Mouse (Mus musculus): Measurements from ENCODE around the gene Tor1b. TPM values are rescaled to one million over a fixed set of nuclear protein-coding genes. Genes with fewer than 3 reads are reported as not detected.
"Not testable (repeated sequence)": the region's sequence is repeated elsewhere in the genome, so short reads cannot be mapped to it uniquely, and the experiment has no call there.

Gene Tor1b
- polyA plus RNA-seq, 1 experiment, result 27.1 TPM

DNA sequence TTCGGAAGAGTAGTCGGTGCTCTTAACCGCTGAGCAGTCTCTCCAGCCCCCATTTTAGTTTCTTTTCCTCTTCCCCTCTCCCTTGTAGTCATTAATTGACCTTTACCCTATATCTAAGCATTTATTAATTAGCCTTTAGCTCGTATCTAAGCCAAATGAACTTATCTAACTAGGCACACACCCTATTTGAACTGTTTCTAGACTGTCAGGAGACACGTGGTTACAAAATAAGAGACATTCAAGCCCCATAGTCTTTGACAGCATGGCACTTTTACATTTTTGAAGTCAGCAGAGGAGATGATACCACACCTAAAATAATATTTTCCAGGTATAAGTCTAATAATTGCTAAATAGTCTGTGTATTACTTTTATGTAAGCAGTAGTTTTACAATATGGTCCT lies 11.2 kb upstream of the Tor1b start:
- Histone ChIP-seq H3K4me3 (no peak overlapping the region), H3K4me2 (ENCODE audit: low read depth) (no peak overlapping the region), H3K36me3 (ENCODE audit: control insufficient read depth, insufficient read depth) (no peaks in the 10 kb centered on the region), H3ac (ENCODE audit: control insufficient read depth, insufficient read length) (no peak overlapping the region), H3K27me3 (ENCODE audit: control insufficient read depth, insufficient read depth, insufficient read length) (no peaks in the 10 kb centered on the region), H3K79me2 (ENCODE audit: control insufficient read depth, insufficient read depth) (no peaks in the 10 kb centered on the region)
- TF ChIP-seq TCF3 (IDR thresholded peaks at IDR 0.05; ENCODE audit: insufficient read length, low read depth) (no peak), MYOD1 (IDR thresholded peaks at IDR 0.05; ENCODE audit: control insufficient read depth in 1 of 3, insufficient read length in 2 of 3, low read depth in 2 of 3) (no peak), USF1 (IDR thresholded peaks at IDR 0.05; ENCODE audit: low read depth) (no peak), CEBPB (IDR thresholded peaks at IDR 0.05; ENCODE audit: insufficient read depth, poor library complexity, severe bottlenecking) (no peak), TCF12 (IDR thresholded peaks at IDR 0.05; ENCODE audit: insufficient read depth, poor library complexity, severe bottlenecking) (no peak), MAX (IDR thresholded peaks at IDR 0.05; ENCODE audit: low read depth) (no peak), SRF (IDR thresholded peaks at IDR 0.05; ENCODE audit: control insufficient read depth, insufficient read length, low read depth) (no peak), E2F4 (IDR thresholded peaks at IDR 0.05; ENCODE audit: insufficient read depth) (no peak), MYOG (IDR thresholded peaks at IDR 0.05; ENCODE audit: control insufficient read depth in 1 of 3, insufficient read depth in 1 of 3, insufficient read length in 2 of 3, low read depth in 2 of 3) (no peak)

DNA sequence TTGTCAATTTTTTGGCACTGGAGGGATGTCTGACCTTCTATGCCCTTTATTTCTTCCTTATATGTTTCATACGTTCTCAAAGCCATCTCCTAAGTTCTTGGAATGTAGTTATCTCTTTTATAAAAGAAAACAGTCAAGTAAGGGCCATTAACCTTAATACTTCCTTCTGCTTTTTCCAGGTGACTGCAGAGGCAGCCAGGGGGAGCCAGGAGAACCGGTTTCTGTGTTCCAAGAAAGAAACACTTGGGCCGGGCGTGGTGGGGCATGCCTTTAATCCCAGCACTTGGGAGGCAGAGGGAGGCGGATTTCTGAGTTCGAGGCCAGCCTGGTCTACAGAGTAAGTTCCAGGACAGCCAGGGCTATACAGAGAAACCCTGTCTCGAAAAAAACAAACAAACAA lies 10.6 kb upstream of the Tor1b start:
- H3K4me3 ChIP-seq, result peak overlapping the region; percentile 22
- H3K36me3 ChIP-seq (ENCODE audit: control insufficient read depth, insufficient read depth); H3ac ChIP-seq (ENCODE audit: control insufficient read depth, insufficient read length); H3K79me2 ChIP-seq (ENCODE audit: control insufficient read depth, insufficient read depth); H3K27me3 ChIP-seq (ENCODE audit: control insufficient read depth, insufficient read depth, insufficient read length): not testable (repeated sequence)
- H3K4me2 ChIP-seq (ENCODE audit: low read depth), result peak overlapping the region; percentile 66

DNA sequence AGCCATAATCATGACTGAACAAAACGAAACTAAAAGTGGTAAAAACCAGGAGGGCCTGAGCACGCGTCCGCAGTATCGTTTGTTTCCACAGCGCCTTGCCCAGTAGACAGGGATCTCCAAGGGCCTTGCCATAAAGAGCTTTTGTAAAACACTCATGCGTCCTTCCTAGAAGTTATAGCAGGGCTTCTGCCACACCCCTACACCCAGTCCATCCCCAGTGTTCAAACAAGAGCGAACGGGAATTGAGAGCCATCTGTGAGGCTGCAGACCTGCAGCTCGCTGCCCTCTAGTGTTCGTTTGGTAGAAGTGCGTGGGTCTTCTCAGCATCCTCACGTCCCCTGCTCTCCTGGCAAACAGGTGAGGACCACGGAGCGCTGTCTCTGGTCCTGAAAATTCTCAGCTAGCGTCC lies 10.2 kb upstream of the Tor1b start:
- H3K4me2 ChIP-seq (ENCODE audit: low read depth), result peak overlapping the region; percentile 66

DNA sequence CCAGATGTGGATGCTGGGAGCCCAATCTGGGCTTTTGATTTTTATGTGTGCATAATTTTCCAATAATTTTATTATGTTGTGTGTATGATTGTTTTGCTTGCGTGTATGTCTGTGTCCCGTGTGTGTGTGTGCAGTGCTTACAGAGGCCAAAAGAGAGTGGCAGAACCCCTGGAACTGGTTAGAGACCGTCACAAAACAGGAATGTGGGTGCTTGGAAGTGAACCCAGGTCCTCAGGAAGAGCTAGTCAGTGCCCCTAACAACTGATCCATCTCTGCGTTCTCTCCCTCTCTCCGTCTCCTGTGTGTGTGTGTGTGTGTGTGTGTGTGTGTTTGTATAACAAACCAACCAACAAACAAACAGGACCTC lies 319 bp upstream of the Tor1b start:
- TF ChIP-seq SRF (IDR thresholded peaks at IDR 0.05; ENCODE audit: control insufficient read depth, insufficient read length, low read depth), result no peak
- no peak for TF ChIP-seq CEBPB (IDR thresholded peaks at IDR 0.05; ENCODE audit: insufficient read depth, poor library complexity, severe bottlenecking)
- TF ChIP-seq USF1 (IDR thresholded peaks at IDR 0.05; ENCODE audit: low read depth), result no peak
- TF ChIP-seq MYOD1 (IDR thresholded peaks at IDR 0.05; ENCODE audit: control insufficient read depth in 1 of 3, insufficient read length in 2 of 3, low read depth in 2 of 3), result no peak
- no peak for TF ChIP-seq POLR2A (IDR thresholded peaks at IDR 0.05; ENCODE audit: insufficient read length, low read depth)
- no peak for TF ChIP-seq MAX (IDR thresholded peaks at IDR 0.05; ENCODE audit: low read depth)
- TF ChIP-seq TCF12 (IDR thresholded peaks at IDR 0.05; ENCODE audit: insufficient read depth, poor library complexity, severe bottlenecking), result no peak
- TF ChIP-seq TCF3 (IDR thresholded peaks at IDR 0.05; ENCODE audit: insufficient read length, low read depth), result no peak
- no peak for TF ChIP-seq E2F4 (IDR thresholded peaks at IDR 0.05; ENCODE audit: insufficient read depth)
- no peak for TF ChIP-seq POLR2AphosphoS2 (IDR thresholded peaks at IDR 0.05; ENCODE audit: insufficient read length, low read depth)
- TF ChIP-seq REST (IDR thresholded peaks at IDR 0.05; ENCODE audit: insufficient read depth, insufficient read length), result no peak
- TF ChIP-seq MYOG (IDR thresholded peaks at IDR 0.05; ENCODE audit: control insufficient read depth in 1 of 3, insufficient read depth in 1 of 3, insufficient read length in 2 of 3, low read depth in 2 of 3), result no peak
- H3K79me2 ChIP-seq (ENCODE audit: control insufficient read depth, insufficient read depth), result peaks cover 23% of the 10 kb centered on the region
- H3K27me3 ChIP-seq (ENCODE audit: control insufficient read depth, insufficient read depth, insufficient read length), result peaks cover under 1% of the 10 kb centered on the region
- H3K4me3 ChIP-seq, result peak overlapping the region; percentile 37
- peak overlapping the region; percentile 85 for H3K4me2 ChIP-seq (ENCODE audit: low read depth)
- H3ac ChIP-seq (ENCODE audit: control insufficient read depth, insufficient read length), result peak overlapping the region; percentile 54
- H3K36me3 ChIP-seq (ENCODE audit: control insufficient read depth, insufficient read depth), result peaks cover under 1% of the 10 kb centered on the region

More for the DNA sequence above, 10.2 kb upstream of the Tor1b start:
- Histone ChIP-seq H3K36me3 (ENCODE audit: control insufficient read depth, insufficient read depth) (no peaks in the 10 kb centered on the region), H3K79me2 (ENCODE audit: control insufficient read depth, insufficient read depth) (no peaks in the 10 kb centered on the region), H3ac (ENCODE audit: control insufficient read depth, insufficient read length) (no peak overlapping the region), H3K4me3 (peak overlapping the region; percentile 22), H3K27me3 (ENCODE audit: control insufficient read depth, insufficient read depth, insufficient read length) (peaks cover 6% of the 10 kb centered on the region)
- TF ChIP-seq MYOD1 (IDR thresholded peaks at IDR 0.05; ENCODE audit: control insufficient read depth in 1 of 3, insufficient read length in 2 of 3, low read depth in 2 of 3) (peak in 1 of 3 experiments; percentile 38), TCF12 (IDR thresholded peaks at IDR 0.05; ENCODE audit: insufficient read depth, poor library complexity, severe bottlenecking) (no peak), POLR2A (IDR thresholded peaks at IDR 0.05; ENCODE audit: insufficient read length, low read depth) (peak; percentile 47), MYOG (IDR thresholded peaks at IDR 0.05; ENCODE audit: control insufficient read depth in 1 of 3, insufficient read depth in 1 of 3, insufficient read length in 2 of 3, low read depth in 2 of 3) (peak in 1 of 3 experiments; percentile 15), REST (IDR thresholded peaks at IDR 0.05; ENCODE audit: insufficient read depth, insufficient read length) (peak; percentile 74)

DNA sequence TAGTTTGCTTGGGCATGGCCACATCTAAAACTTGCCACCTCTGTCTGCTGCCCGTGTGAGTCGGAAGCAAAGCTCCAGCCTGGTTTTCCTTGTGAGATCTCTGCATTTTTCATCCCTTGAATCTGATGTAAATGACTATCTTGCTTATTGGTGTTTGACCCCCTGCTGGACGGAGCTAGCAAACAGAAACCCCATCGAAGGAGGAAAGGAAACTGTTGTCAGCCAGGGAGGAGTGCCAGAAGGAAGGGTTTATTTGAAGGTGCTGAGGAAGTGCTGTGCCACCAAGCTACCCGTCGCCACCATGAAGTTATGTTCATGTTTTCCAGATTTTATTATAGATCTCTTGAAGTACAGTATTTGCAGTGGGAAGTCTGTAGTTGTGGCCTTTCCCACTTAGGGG lies 2.0 kb downstream of the Tor1b start:
- H3K79me2 ChIP-seq (ENCODE audit: control insufficient read depth, insufficient read depth), result peaks cover 23% of the 10 kb centered on the region
- peak overlapping the region; percentile 37 for H3K4me3 ChIP-seq
- no peak for TF ChIP-seq CEBPB (IDR thresholded peaks at IDR 0.05; ENCODE audit: insufficient read depth, poor library complexity, severe bottlenecking)
- no peak for TF ChIP-seq REST (IDR thresholded peaks at IDR 0.05; ENCODE audit: insufficient read depth, insufficient read length)
- TF ChIP-seq MYOD1 (IDR thresholded peaks at IDR 0.05; ENCODE audit: control insufficient read depth in 1 of 3, insufficient read length in 2 of 3, low read depth in 2 of 3), result no peak
- TF ChIP-seq TCF12 (IDR thresholded peaks at IDR 0.05; ENCODE audit: insufficient read depth, poor library complexity, severe bottlenecking), result no peak
- no peak for TF ChIP-seq MYOG (IDR thresholded peaks at IDR 0.05; ENCODE audit: control insufficient read depth in 1 of 3, insufficient read depth in 1 of 3, insufficient read length in 2 of 3, low read depth in 2 of 3)
- no peak for TF ChIP-seq E2F4 (IDR thresholded peaks at IDR 0.05; ENCODE audit: insufficient read depth)
- no peak for TF ChIP-seq POLR2AphosphoS2 (IDR thresholded peaks at IDR 0.05; ENCODE audit: insufficient read length, low read depth)
- TF ChIP-seq SRF (IDR thresholded peaks at IDR 0.05; ENCODE audit: control insufficient read depth, insufficient read length, low read depth), result no peak
- TF ChIP-seq MAX (IDR thresholded peaks at IDR 0.05; ENCODE audit: low read depth), result no peak
- no peak for TF ChIP-seq USF1 (IDR thresholded peaks at IDR 0.05; ENCODE audit: low read depth)
- no peak for TF ChIP-seq TCF3 (IDR thresholded peaks at IDR 0.05; ENCODE audit: insufficient read length, low read depth)
- TF ChIP-seq POLR2A (IDR thresholded peaks at IDR 0.05; ENCODE audit: insufficient read length, low read depth), result no peak
- H3ac ChIP-seq (ENCODE audit: control insufficient read depth, insufficient read length), result no peak overlapping the region
- peak overlapping the region; percentile 83 for H3K4me2 ChIP-seq (ENCODE audit: low read depth)
- H3K27me3 ChIP-seq (ENCODE audit: control insufficient read depth, insufficient read depth, insufficient read length), result no peaks in the 10 kb centered on the region
- H3K36me3 ChIP-seq (ENCODE audit: control insufficient read depth, insufficient read depth), result peaks cover 16% of the 10 kb centered on the region

Data from myocyte (in vitro differentiated cells).